Comparison of ENCODE assay signal across 10 mouse cellular contexts in genomic region chr3:121309896-121310714, GRCm38 (mm10). TPM values are rescaled to one million over a fixed set of nuclear protein-coding genes. Genes with fewer than 3 reads are reported as not detected.
DNase-seq lines count a peak whose midpoint lies in the region; ATAC-seq and TF ChIP-seq lines count a peak whose summit lies in the region.
"Had no signal": no experiment of that assay in that cellular context is flagged by ENCODE, and none has a peak within 500 bp of the region (broad histone marks: within the 10 kb centered on the region; RNA-seq: fewer than 3 reads in every experiment).

No protein-coding gene starts in this region.

- WGBS in kidney, embryonic 16.5 days = 88% methylated on average over 16 of the region's 16 CpGs
- 71% methylated on average over 16 of the region's 16 CpGs for WGBS in lung, embryonic 16.5 days

- no peaks in the 10 kb centered on the region for H3K79me2 ChIP-seq in MEL (ENCODE audit: control insufficient read depth, insufficient read depth, low read length, poor library complexity)

- TF ChIP-seq POLR2A in MEL (IDR thresholded peaks at IDR 0.05; ENCODE audit: control insufficient read depth in 1 of 2, insufficient read depth in 1 of 2, low read depth in 1 of 2, low read length in 2 of 2, poor library complexity in 1 of 2) = no peak

- no peak overlapping the region for H3K4me3 ChIP-seq in kidney, embryonic 16.5 days (ENCODE audit: low read length)
- H3K4me3 ChIP-seq in MEL (ENCODE audit: control insufficient read depth in 1 of 2, insufficient read depth in 1 of 2, low read depth in 2 of 2, low read length in 2 of 2) = no peak overlapping the region
- no peak overlapping the region for H3K4me3 ChIP-seq in lung, embryonic 16.5 days (ENCODE audit: low read length)
- H3K4me3 ChIP-seq: limb, embryonic 12.5 days had no signal

- H3K4me1 ChIP-seq in kidney, embryonic 16.5 days (ENCODE audit: insufficient read depth, low read length) = peaks cover 12% of the 10 kb centered on the region; the same call in 1 of the 2 replicates
- H3K4me1 ChIP-seq in MEL (ENCODE audit: control insufficient read depth in 1 of 2, insufficient read depth in 2 of 2, low read length in 2 of 2) = no peaks in the 10 kb centered on the region; a peak in 1 of 4 replicates
- peaks cover 3% of the 10 kb centered on the region; the same call in 1 of the 2 replicates for H3K4me1 ChIP-seq in lung, embryonic 16.5 days (replicated peaks; ENCODE audit: control insufficient read depth, insufficient read depth, low read length)

- H3K36me3 ChIP-seq in kidney, embryonic 16.5 days (ENCODE audit: insufficient read depth, low read length) = no peaks in the 10 kb centered on the region
- no peaks in the 10 kb centered on the region for H3K36me3 ChIP-seq in MEL (ENCODE audit: control insufficient read depth in 1 of 2, insufficient read depth in 2 of 2, low read length in 2 of 2)
- no peaks in the 10 kb centered on the region for H3K36me3 ChIP-seq in lung, embryonic 16.5 days (ENCODE audit: control insufficient read depth, insufficient read depth, low read length)

- TF ChIP-seq RAD21 in MEL (IDR thresholded peaks at IDR 0.05; ENCODE audit: low read depth, low read length) = peak; percentile 1; the same call in 1 of the 2 replicates

- no peaks in the 10 kb centered on the region for H3K9me3 ChIP-seq in kidney, embryonic 16.5 days (ENCODE audit: low read length)
- H3K9me3 ChIP-seq in MEL (replicated peaks; ENCODE audit: insufficient read depth, low read length) = no peaks in the 10 kb centered on the region
- no peaks in the 10 kb centered on the region for H3K9me3 ChIP-seq in lung, embryonic 16.5 days (ENCODE audit: control insufficient read depth, low read length)
- H3K9me3 ChIP-seq: limb, embryonic 12.5 days had no signal

- no peak overlapping the region for H3K4me2 ChIP-seq in kidney, embryonic 16.5 days (replicated peaks; ENCODE audit: low read depth, low read length)
- H3K4me2 ChIP-seq in lung, embryonic 16.5 days (ENCODE audit: low read depth, low read length) = no peak overlapping the region
- H3K4me2 ChIP-seq: limb, embryonic 12.5 days had no signal

- ATAC-seq in kidney, embryonic 16.5 days (ENCODE audit: low FRiP score, low TSS enrichment) = no peak
- ATAC-seq in lung, embryonic 16.5 days (ENCODE audit: low read depth) = no peak

- no peak overlapping the region for H3K27ac ChIP-seq in kidney, embryonic 16.5 days (ENCODE audit: low read length)
- H3K27ac ChIP-seq in MEL (ENCODE audit: control insufficient read depth, low read depth, low read length) = no peak overlapping the region
- peak overlapping the region; percentile 30; the same call in 1 of the 2 replicates for H3K27ac ChIP-seq in lung, embryonic 16.5 days (ENCODE audit: low read length)
- H3K27ac ChIP-seq: limb, embryonic 12.5 days had no signal

- H3K9ac ChIP-seq in kidney, embryonic 16.5 days (replicated peaks; ENCODE audit: low read length) = no peak overlapping the region
- no peak overlapping the region for H3K9ac ChIP-seq in MEL (ENCODE audit: control insufficient read depth, low read depth, low read length, poor library complexity, severe bottlenecking)
- no peak overlapping the region for H3K9ac ChIP-seq in lung, embryonic 16.5 days (ENCODE audit: low read length)
- H3K9ac ChIP-seq: limb, embryonic 12.5 days had no signal

- peak; percentile 57 to 89 for DNase-seq in adrenal gland, adult (ENCODE audit: inconsistent age in 2 of 2, low spot score in 1 of 2)
- no peak for DNase-seq in adrenal gland, postnatal 4 days (ENCODE audit: low spot score in 2 of 2)
- DNase-seq in kidney, postnatal 36 days = peak; percentile 18 to 30
- DNase-seq in MEL (ENCODE audit: low read depth, low spot score) = no peak
- no peak for DNase-seq in gastrocnemius, postnatal 10 days
- DNase-seq in urinary bladder, postnatal 10 days (ENCODE audit: low spot score) = no peak
- DNase-seq: cerebellum, adult 2 months had no signal

- no peaks in the 10 kb centered on the region for H3K27me3 ChIP-seq in kidney, embryonic 16.5 days (ENCODE audit: insufficient read depth, low read length)
- no peaks in the 10 kb centered on the region for H3K27me3 ChIP-seq in MEL (ENCODE audit: control insufficient read depth in 1 of 2, insufficient read depth in 2 of 2, low read length in 2 of 2)
- no peaks in the 10 kb centered on the region for H3K27me3 ChIP-seq in lung, embryonic 16.5 days (ENCODE audit: control insufficient read depth, insufficient read depth, low read depth, low read length)
- H3K27me3 ChIP-seq: limb, embryonic 12.5 days had no signal

- no peak for TF ChIP-seq EP300 in MEL (IDR thresholded peaks at IDR 0.05; ENCODE audit: low read depth in 1 of 2, low read length in 2 of 2)

- no peak; a peak in 1 of 6 replicates for TF ChIP-seq CTCF in MEL (IDR thresholded peaks at IDR 0.05 in 2 of 3, conservative IDR thresholded peaks at IDR 0.05 in 1 of 3; ENCODE audit: control insufficient read depth in 1 of 3, insufficient read depth in 1 of 3, low read depth in 2 of 3, low read length in 3 of 3, poor library complexity in 1 of 3, severe bottlenecking in 1 of 3)

TF ChIP-seq in MEL, 35 proteins besides CTCF, POLR2A, EP300 and RAD21:
- TF ChIP-seq ZKSCAN1 (IDR thresholded peaks at IDR 0.05; ENCODE audit: low read depth, low read length) (no peak), TCF12 (IDR thresholded peaks at IDR 0.05; ENCODE audit: low read depth, low read length) (no peak), SMC3 (IDR thresholded peaks at IDR 0.05; ENCODE audit: low read depth, low read length) (peak; percentile 18; the same call in 1 of the 2 replicates)

RNA-seq across cellular contexts. Expression of gene Alg14, which starts 18.5 kb away (rescaled TPM):
- total RNA-seq in adrenal gland, postnatal 4 days (2021) = 10 to 100 TPM; 27.6 to 31.0 TPM
- polyA plus RNA-seq in kidney, embryonic 16.5 days (2015; fragmentation: Nextera tagmentation; extraction: Ambion mirVana) = 42.0 and 43.5 TPM in 2 replicates
- 2.5 and 3.2 TPM in 2 replicates for total RNA-seq in MEL (2012; rRNA removed)
- polyA plus RNA-seq in MEL (2012; ENCODE audit: insufficient read depth in 1 of 2, insufficient read length in 2 of 2, low read depth in 1 of 2, low replicate concordance in 2 of 2, missing spikeins in 1 of 2) = 10 to 100 TPM in 1 of 2 experiments, not detected in 1; 20.1 TPM
- polyA plus RNA-seq in lung, embryonic 16.5 days (2015; fragmentation: Nextera tagmentation; extraction: Ambion mirVana) = 46.6 and 48.1 TPM in 2 replicates
- 10 to 100 TPM; 11.0 to 12.1 TPM for total RNA-seq in gastrocnemius, postnatal 10 days (2021)

RNA-seq across cellular contexts. Expression of gene Tmem56, which starts 27.2 kb away (rescaled TPM):
- 10 to 100 TPM; 19.4 to 22.0 TPM for total RNA-seq in adrenal gland, postnatal 4 days (2021)
- 1.5 and 1.6 TPM in 2 replicates for polyA plus RNA-seq in kidney, embryonic 16.5 days (2015; fragmentation: Nextera tagmentation; extraction: Ambion mirVana)
- 0.20 and 0.39 TPM in 2 replicates for total RNA-seq in MEL (2012; rRNA removed)
- polyA plus RNA-seq in MEL (2012; ENCODE audit: insufficient read depth in 1 of 2, insufficient read length in 2 of 2, low read depth in 1 of 2, low replicate concordance in 2 of 2, missing spikeins in 1 of 2) = under 1 TPM in 1 of 2 experiments, not detected in 1; 0.32 TPM
- polyA plus RNA-seq in lung, embryonic 16.5 days (2015; fragmentation: Nextera tagmentation; extraction: Ambion mirVana) = 0.48 and 0.67 TPM in 2 replicates
- 1 to 10 TPM; 5.7 to 6.4 TPM for total RNA-seq in gastrocnemius, postnatal 10 days (2021)

Comparison
In these comparisons a context has a peak if more than half of its experiments do, and no peak if none do; other contexts are left out.
1. DNase-seq: peak in adrenal gland, adult (2 of 2) and kidney, postnatal 36 days (2 of 2); none in adrenal gland, postnatal 4 days (0 of 2), MEL (single experiment), gastrocnemius, postnatal 10 days (single experiment) and urinary bladder, postnatal 10 days (single experiment).